Mouse (Mus musculus): ENCODE data around the gene Tspoap1.

Gene Tspoap1

GRCm38 (mm10) chr11:87759609-87760005 lies 734 bp upstream of the Tspoap1 start:
- no peak for DNase-seq

- no peak for DNase-seq
Observed at GRCm38 (mm10) chr11:87761181-87761721, 910 bp downstream of the Tspoap1 start.

GRCm38 (mm10) chr11:87761806-87762701 lies 1.7 kb downstream of the Tspoap1 start:
- DNase-seq = no peak

- no peak for DNase-seq
Observed at GRCm38 (mm10) chr11:87762702-87763385, 2.5 kb downstream of the Tspoap1 start.

- DNase-seq = peak; percentile 66 to 69
Observed at GRCm38 (mm10) chr11:87763511-87763987, 3.2 kb downstream of the Tspoap1 start.

GRCm38 (mm10) chr11:87763988-87764876 lies 3.9 kb downstream of the Tspoap1 start:
- DNase-seq = peak in 1 of 2 experiments; percentile 53

GRCm38 (mm10) chr11:87768745-87769144 lies 8.4 kb downstream of the Tspoap1 start:
- no peak for DNase-seq

- DNase-seq = peak; percentile 60 to 92
Observed at GRCm38 (mm10) chr11:87770989-87771388, 10.6 kb downstream of the Tspoap1 start.

GRCm38 (mm10) chr11:87772354-87772753 lies 12.0 kb downstream of the Tspoap1 start:
- no peak for DNase-seq

GRCm38 (mm10) chr11:87778100-87778765 lies 17.9 kb downstream of the Tspoap1 start:
- DNase-seq = peak; percentile 86 to 91

- DNase-seq = no peak
Observed at GRCm38 (mm10) chr11:87778915-87779314, 18.6 kb downstream of the Tspoap1 start.

GRCm38 (mm10) chr11:87779392-87779791 lies 19.1 kb downstream of the Tspoap1 start:
- DNase-seq = no peak

GRCm38 (mm10) chr11:87780130-87780529 lies 19.8 kb downstream of the Tspoap1 start:
- DNase-seq = no peak

- DNase-seq = no peak
Observed at GRCm38 (mm10) chr11:87790088-87790487, 29.7 kb downstream of the Tspoap1 start.

- no peak for DNase-seq
Observed at GRCm38 (mm10) chr11:87793460-87793859, 33.1 kb downstream of the Tspoap1 start, which contains the start of gene Mpo. Gene Mpo (plus strand): TSS chr11:87793581.

GRCm38 (mm10) chr11:87801711-87802275 lies 41.5 kb downstream of the Tspoap1 start:
- no peak for DNase-seq

GRCm38 (mm10) chr11:87802621-87803020 lies 42.3 kb downstream of the Tspoap1 start:
- DNase-seq = peak in 1 of 2 experiments; percentile 48

- DNase-seq = peak; percentile 29 to 67
Observed at GRCm38 (mm10) chr11:87805448-87805847, 45.1 kb downstream of the Tspoap1 start.

GRCm38 (mm10) chr11:87807433-87807832 lies 47.1 kb downstream of the Tspoap1 start:
- DNase-seq = no peak

GRCm38 (mm10) chr11:87808236-87808635 lies 47.9 kb downstream of the Tspoap1 start:
- no peak for DNase-seq

- DNase-seq = no peak
Observed at GRCm38 (mm10) chr11:87811396-87811795, 51.1 kb downstream of the Tspoap1 start.
